Mouse (Mus musculus): ENCODE measurements around the gene Vps26c.

GRCm38 (mm10) chr16:94569229-94570176 is 42.9 kb upstream of the Vps26c start, which contains the start of gene Dyrk1a:
- TF ChIP-seq CTCF (IDR thresholded peaks at IDR 0.05; ENCODE audit: extremely low read depth, insufficient read depth, low read length): no peak
- no peak for TF ChIP-seq POLR2A (IDR thresholded peaks at IDR 0.05; ENCODE audit: extremely low read depth, insufficient read depth, low read length)
